10 mouse cellular contexts compared by ENCODE assay signal in genomic region chr19:24958531-24958930, GRCm38 (mm10). TPM values are rescaled to one million over a fixed set of nuclear protein-coding genes. Genes with fewer than 3 reads are reported as not detected.
DNase-seq lines count a peak whose midpoint lies in the region; ATAC-seq and TF ChIP-seq lines count a peak whose summit lies in the region.
"Had no signal": no experiment of that assay in that cellular context is flagged by ENCODE, and none has a peak within 500 bp of the region (broad histone marks: within the 10 kb centered on the region; RNA-seq: fewer than 3 reads in every experiment).

No protein-coding gene starts in this region.

- peaks cover 16% of the 10 kb centered on the region for H3K36me3 ChIP-seq in heart, embryonic 10.5 days
- 0 out of 2 replicates have a peak, but pooled peaks cover 5% of the 10 kb centered on the region for H3K36me3 ChIP-seq in thymus, adult 2 months (ENCODE audit: control insufficient read depth, insufficient read depth, low read length)
- H3K36me3 ChIP-seq in embryonic facial prominence, embryonic 14.5 days (ENCODE audit: control insufficient read depth, insufficient read depth, low read length): peaks cover 28% of the 10 kb centered on the region; the same call in 1 of the 2 replicates

- peaks cover 4% of the 10 kb centered on the region for H3K4me1 ChIP-seq in heart, embryonic 10.5 days
- H3K4me1 ChIP-seq in thymus, adult 2 months (replicated peaks; ENCODE audit: control insufficient read depth, insufficient read depth, low read length): no peaks in the 10 kb centered on the region
- peaks cover 5% of the 10 kb centered on the region; the same call in 1 of the 2 replicates for H3K4me1 ChIP-seq in embryonic facial prominence, embryonic 14.5 days (ENCODE audit: control insufficient read depth, insufficient read depth, low read length)

- H3K9me3 ChIP-seq in heart, embryonic 10.5 days: no peaks in the 10 kb centered on the region
- H3K9me3 ChIP-seq in embryonic facial prominence, embryonic 14.5 days (ENCODE audit: control insufficient read depth, low read length): no peaks in the 10 kb centered on the region

- TF ChIP-seq CTCF in thymus, adult 2 months (IDR thresholded peaks at IDR 0.05; ENCODE audit: borderline replicate concordance, control insufficient read depth, extremely low read depth, insufficient read depth, low read length, poor library complexity): no peak

- TF ChIP-seq POLR2A in thymus, adult 2 months (IDR thresholded peaks at IDR 0.05; ENCODE audit: control insufficient read depth, extremely low read depth, insufficient read depth, low read length, poor library complexity): no peak

- no peak overlapping the region for H3K4me2 ChIP-seq in embryonic facial prominence, embryonic 14.5 days (ENCODE audit: low read depth, low read length)

- 38% methylated on average over 3 of the region's 3 CpGs for WGBS in heart, embryonic 10.5 days
- 34% methylated on average over 3 of the region's 3 CpGs for WGBS in thymus, adult 2 months
- WGBS in embryonic facial prominence, embryonic 14.5 days: 39% methylated on average over 3 of the region's 3 CpGs

- H3K4me3 ChIP-seq in heart, embryonic 10.5 days: no peak overlapping the region
- no peak overlapping the region for H3K4me3 ChIP-seq in thymus, adult 2 months (ENCODE audit: control insufficient read depth, insufficient read depth, low read length)
- H3K4me3 ChIP-seq in embryonic facial prominence, embryonic 14.5 days (ENCODE audit: low read depth, low read length): no peak overlapping the region

- DNase-seq in heart, adult 8-10 months (ENCODE audit: low spot score): peak; percentile 62
- DNase-seq in heart, embryonic 10.5 days (ENCODE audit: low spot score): no peak
- peak; percentile 37 for DNase-seq in thymus, adult 2 months
- no peak for DNase-seq in thymus, postnatal 36 days
- DNase-seq in embryonic facial prominence, embryonic 14.5 days (ENCODE audit: low spot score): peak; percentile 72
- no peak for DNase-seq in frontal cortex, postnatal 25 days (ENCODE audit: low spot score in 2 of 2)
- DNase-seq in adrenal gland, adult 8-10 months: no peak

- ATAC-seq in embryonic facial prominence, embryonic 14.5 days (ENCODE audit: low read depth): no peak
- no peak for ATAC-seq in megakaryocyte progenitor cell, adult 5-6 weeks (replicated peaks; ENCODE audit: poor library complexity)

- H3K27ac ChIP-seq in heart, embryonic 10.5 days: no peak overlapping the region
- no peak overlapping the region for H3K27ac ChIP-seq in thymus, adult 2 months (ENCODE audit: control insufficient read depth, insufficient read depth, low read length)
- no peak overlapping the region for H3K27ac ChIP-seq in embryonic facial prominence, embryonic 14.5 days (replicated peaks; ENCODE audit: low read depth, low read length)

- no peak overlapping the region for H3K9ac ChIP-seq in embryonic facial prominence, embryonic 14.5 days (ENCODE audit: low read depth, low read length)

- no peaks in the 10 kb centered on the region for H3K27me3 ChIP-seq in heart, embryonic 10.5 days (ENCODE audit: insufficient read depth, poor library complexity, severe bottlenecking)
- H3K27me3 ChIP-seq in thymus, adult 2 months (ENCODE audit: control insufficient read depth, insufficient read depth, low read length): no peaks in the 10 kb centered on the region
- no peaks in the 10 kb centered on the region for H3K27me3 ChIP-seq in embryonic facial prominence, embryonic 14.5 days (replicated peaks; ENCODE audit: control insufficient read depth, insufficient read depth, low read length)

RNA-seq across cellular contexts. Expression of gene Cbwd1, which starts 2.9 kb away (rescaled TPM):
- 10 to 100 TPM; 10.2 to 14.4 (median 11.8) TPM for total RNA-seq in heart, adult 8-10 months (2022)
- 18.4 and 19.6 TPM in 2 replicates for polyA plus RNA-seq in heart, embryonic 10.5 days (2016; fragmentation: Nextera tagmentation; extraction: Ambion mirVana)
- 1.9 TPM in 2 replicates for polyA plus RNA-seq in thymus, adult 2 months (2012; rRNA removed)
- 18.6 and 20.0 TPM in 2 replicates for polyA plus RNA-seq in embryonic facial prominence, embryonic 14.5 days (2014; fragmentation: Nextera tagmentation; extraction: Ambion mirVana)
- total RNA-seq in adrenal gland, adult 8-10 months (2022): 10 to 100 TPM; 13.0 to 17.5 (median 15.8) TPM
- total RNA-seq in megakaryocyte progenitor cell, adult 5-6 weeks (2015): 20.2 and 21.9 TPM in 2 replicates
- 41.9 and 44.6 TPM in 2 replicates for total RNA-seq in megakaryocyte progenitor cell, adult 5-6 weeks (2017)

RNA-seq across cellular contexts. Expression of gene Dock8, which starts 40.8 kb away (rescaled TPM):
- 10 to 100 TPM; 17.9 to 22.7 (median 22.2) TPM for total RNA-seq in heart, adult 8-10 months (2022)
- 1.6 and 3.3 TPM in 2 replicates for polyA plus RNA-seq in heart, embryonic 10.5 days (2016; fragmentation: Nextera tagmentation; extraction: Ambion mirVana)
- polyA plus RNA-seq in thymus, adult 2 months (2012; rRNA removed): 87.3 and 104 TPM in 2 replicates
- polyA plus RNA-seq in embryonic facial prominence, embryonic 14.5 days (2014; fragmentation: Nextera tagmentation; extraction: Ambion mirVana): 4.4 and 5.6 TPM in 2 replicates
- 10 to 100 TPM; 13.7 to 21.4 (median 16.3) TPM for total RNA-seq in adrenal gland, adult 8-10 months (2022)
- 81.8 and 91.6 TPM in 2 replicates for total RNA-seq in megakaryocyte progenitor cell, adult 5-6 weeks (2015)
- total RNA-seq in megakaryocyte progenitor cell, adult 5-6 weeks (2017): 40.7 and 45.9 TPM in 2 replicates

RNA-seq across cellular contexts. Expression of gene Foxd4, which starts 57.5 kb away (rescaled TPM):
- total RNA-seq in heart, adult 8-10 months (2022): not detected
- not detected in 2 replicates for polyA plus RNA-seq in heart, embryonic 10.5 days (2016; fragmentation: Nextera tagmentation; extraction: Ambion mirVana)
- polyA plus RNA-seq in thymus, adult 2 months (2012; rRNA removed): not detected in 2 replicates
- not detected in 2 replicates for polyA plus RNA-seq in embryonic facial prominence, embryonic 14.5 days (2014; fragmentation: Nextera tagmentation; extraction: Ambion mirVana)
- total RNA-seq in adrenal gland, adult 8-10 months (2022): not detected
- 0.17 TPM in 1 of 2 replicates, not detected in the other for total RNA-seq in megakaryocyte progenitor cell, adult 5-6 weeks (2015)
- not detected in 2 replicates for total RNA-seq in megakaryocyte progenitor cell, adult 5-6 weeks (2017)
- total RNA-seq: layer of hippocampus, postnatal 14 days had no signal
- polyA plus RNA-seq: neural tube, embryonic 14.5 days had no signal

Comparison
In these comparisons a context has a peak if more than half of its experiments do, and no peak if none do; other contexts are left out.
1. DNase-seq: peak in heart, adult 8-10 months (single experiment), thymus, adult 2 months (single experiment) and embryonic facial prominence, embryonic 14.5 days (single experiment); none in heart, embryonic 10.5 days (single experiment), thymus, postnatal 36 days (0 of 2), frontal cortex, postnatal 25 days (0 of 2) and adrenal gland, adult 8-10 months (single experiment).